Mouse (Mus musculus) intestine, embryonic 14.5 days (tissue): Measurements from ENCODE around the gene Gpc5. TPM values are rescaled to one million over a fixed set of nuclear protein-coding genes. Genes with fewer than 3 reads are reported as not detected.

ENCODE experiments used
- ATAC-seq: fragments of 200-750 bp; cut with Nextera tagmentation; replicated peaks from 2 replicates; pipeline ENCODE4 v1.8.0; 2017; ENCODE audit warnings: low read depth, moderate number of reproducible peaks, moderate TSS enrichment, moderate library complexity; ENCODE audit not compliant: low FRiP score, low TSS enrichment
- DNase-seq: peaks from one replicate; pipeline ENCODE4 v3.0.0-alpha.2; 2018; ENCODE audit warnings: low spot score
- H3K27ac ChIP-seq: fragments of 300-500 bp; sonication (generic); 2 replicates; pipeline ENCODE4 v1.5.1; 2014; ENCODE audit warnings: low read depth, mild to moderate bottlenecking, control low read depth
- H3K27me3 ChIP-seq: fragments of 300-500 bp; sonication (generic); replicated peaks from 2 replicates; pipeline ENCODE4 v1.6.1; 2014; ENCODE audit warnings: low read length, control low read depth; ENCODE audit not compliant: control insufficient read depth, insufficient read depth
- H3K36me3 ChIP-seq: fragments of 300-500 bp; sonication (generic); 2 replicates; pipeline ENCODE4 v1.6.1; 2014; ENCODE audit warnings: low read length, control low read depth; ENCODE audit not compliant: control insufficient read depth, insufficient read depth
- H3K4me1 ChIP-seq: fragments of 300-500 bp; sonication (generic); replicated peaks from 2 replicates; pipeline ENCODE4 v1.6.1; 2014; ENCODE audit warnings: low read length, control low read depth, mixed read lengths; ENCODE audit not compliant: control insufficient read depth, insufficient read depth
- H3K4me2 ChIP-seq: fragments of 300-500 bp; sonication (generic); 2 replicates; pipeline ENCODE4 v1.6.1; 2014; ENCODE audit warnings: low read length
- H3K4me3 ChIP-seq: fragments of 300-500 bp; sonication (generic); 2 replicates; pipeline ENCODE4 v1.5.1; 2014; ENCODE audit warnings: low read depth, low read length, control low read depth, mixed read lengths
- H3K9ac ChIP-seq: fragments of 300-500 bp; sonication (generic); 2 replicates; pipeline ENCODE4 v1.6.1; 2014; ENCODE audit warnings: mild to moderate bottlenecking, low read length
- H3K9me3 ChIP-seq: fragments of 300-500 bp; sonication (generic); 2 replicates; pipeline ENCODE4 v1.6.1; 2016; ENCODE audit warnings: low read length, control low read depth; ENCODE audit not compliant: control insufficient read depth
- WGBS: fragments of 180-500 bp; shearing (Covaris S2); extraction: QIAGEN DNeasy Blood & Tissue Kit; methylation state at CpG from one replicate; pipeline ENCODE4 v1.1.7; 2014; 5-methylcytosine and 5-hydroxymethylcytosine counted together
- polyA plus RNA-seq: library from polyadenylated mRNA; unstranded; fragments of >200 nt; fragmentation: Nextera tagmentation; extraction: Ambion mirVana; gene quantifications from 2 replicates; pipeline ENCODE4 v1.2.1, GENCODE M21; 2014

Gpc5 gene
- polyA plus RNA-seq, 1 experiment from 2014 or later, result 0.24 TPM

GRCm38 (mm10) chr14:115407309-115407930 lies 315.4 kb downstream of the Gpc5 start:
- Histone ChIP-seq H3K9me3 (no peaks in the 10 kb centered on the region), H3K9ac (no peak overlapping the region), H3K4me2 (no peak overlapping the region), H3K4me3 (no peak overlapping the region), H3K27me3 (no peaks in the 10 kb centered on the region), H3K27ac (no peak overlapping the region), H3K36me3 (no peaks in the 10 kb centered on the region), H3K4me1 (no peaks in the 10 kb centered on the region)
- WGBS, result 19% methylated on average over 2 of the region's 2 CpGs
- DNase-seq, result no peak
- ATAC-seq, result no peak

GRCm38 (mm10) chr14:115410881-115411280 lies 318.9 kb downstream of the Gpc5 start:
- Histone ChIP-seq H3K9ac (no peak overlapping the region), H3K4me2 (no peak overlapping the region), H3K27me3 (no peaks in the 10 kb centered on the region), H3K27ac (no peak overlapping the region), H3K4me1 (no peaks in the 10 kb centered on the region), H3K4me3 (no peak overlapping the region), H3K36me3 (no peaks in the 10 kb centered on the region), H3K9me3 (no peaks in the 10 kb centered on the region)
- WGBS, result 80% methylated on average over 1 of the region's 1 CpGs
- no peak for DNase-seq
- ATAC-seq, result no peak

GRCm38 (mm10) chr14:115411513-115412174 lies 319.6 kb downstream of the Gpc5 start:
- WGBS, result 73% methylated on average over 6 of the region's 6 CpGs

GRCm38 (mm10) chr14:115412821-115413220 lies 320.8 kb downstream of the Gpc5 start:
- Histone ChIP-seq H3K27ac (no peak overlapping the region), H3K4me3 (no peak overlapping the region), H3K36me3 (no peaks in the 10 kb centered on the region), H3K4me1 (no peaks in the 10 kb centered on the region), H3K4me2 (no peak overlapping the region), H3K27me3 (no peaks in the 10 kb centered on the region), H3K9ac (no peak overlapping the region), H3K9me3 (no peaks in the 10 kb centered on the region)
- WGBS, result 84% methylated on average over 3 of the region's 3 CpGs
- DNase-seq (no peak), ATAC-seq (no peak)

More at GRCm38 (mm10) chr14:115411513-115412174, 319.6 kb downstream of the Gpc5 start:
- Histone ChIP-seq H3K27ac (no peak overlapping the region), H3K36me3 (no peaks in the 10 kb centered on the region), H3K27me3 (no peaks in the 10 kb centered on the region), H3K4me3 (no peak overlapping the region), H3K9ac (no peak overlapping the region), H3K4me2 (no peak overlapping the region), H3K4me1 (no peaks in the 10 kb centered on the region), H3K9me3 (no peaks in the 10 kb centered on the region)
- ATAC-seq, result no peak
- no peak for DNase-seq

DNA sequence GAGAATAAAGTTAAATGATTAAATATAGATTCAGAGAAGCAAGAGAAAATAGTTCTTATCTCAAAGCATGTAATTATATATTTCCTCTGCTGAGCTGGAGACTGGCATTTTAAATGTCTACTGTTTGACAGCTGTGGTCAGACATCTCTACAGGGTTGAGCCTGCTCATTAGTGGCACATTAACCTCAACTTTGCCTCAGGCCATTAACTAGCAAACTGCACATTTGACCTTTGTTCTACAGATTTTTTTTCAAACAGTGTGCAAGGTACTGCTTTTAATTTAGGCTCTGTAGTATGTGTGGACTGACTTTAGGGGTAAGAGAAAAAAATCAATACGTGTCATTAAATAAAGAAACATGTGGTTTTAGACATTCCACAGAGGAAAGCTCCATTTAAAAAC lies 321.4 kb downstream of the Gpc5 start:
- Histone ChIP-seq H3K27ac (no peak overlapping the region), H3K27me3 (no peaks in the 10 kb centered on the region), H3K4me3 (no peak overlapping the region), H3K4me2 (no peak overlapping the region), H3K36me3 (no peaks in the 10 kb centered on the region), H3K9me3 (no peaks in the 10 kb centered on the region), H3K9ac (no peak overlapping the region), H3K4me1 (no peaks in the 10 kb centered on the region)
- no peak for DNase-seq
- no peak for ATAC-seq
- 71% methylated on average over 1 of the region's 1 CpGs for WGBS

GRCm38 (mm10) chr14:115414545-115414944 lies 322.5 kb downstream of the Gpc5 start:
- WGBS, result 65% methylated on average over 5 of the region's 5 CpGs
- Histone ChIP-seq H3K4me2 (no peak overlapping the region), H3K27me3 (no peaks in the 10 kb centered on the region), H3K4me1 (no peaks in the 10 kb centered on the region), H3K27ac (no peak overlapping the region), H3K9me3 (no peaks in the 10 kb centered on the region), H3K9ac (no peak overlapping the region), H3K4me3 (no peak overlapping the region), H3K36me3 (no peaks in the 10 kb centered on the region)
- ATAC-seq (no peak), DNase-seq (no peak)

DNA sequence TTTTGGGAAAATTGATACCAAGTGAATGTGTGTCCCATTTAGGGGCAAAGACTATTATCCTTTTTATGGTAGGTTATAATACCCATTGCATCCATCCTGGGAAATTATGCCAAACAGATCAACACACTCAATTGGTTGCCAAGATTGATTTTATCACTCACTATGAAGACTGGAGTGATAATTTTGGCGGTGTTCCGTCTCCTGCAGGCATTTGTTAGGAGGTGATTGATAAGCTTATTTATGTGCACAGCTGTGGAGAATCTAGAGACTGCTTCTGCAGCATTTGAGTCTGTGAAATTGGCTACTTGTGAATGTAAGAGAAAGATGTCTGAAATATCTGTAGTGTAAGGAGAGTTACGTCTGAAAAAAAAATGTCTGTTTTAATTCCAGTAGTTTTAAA lies 340.0 kb downstream of the Gpc5 start:
- Histone ChIP-seq H3K4me2 (no peak overlapping the region), H3K27me3 (no peaks in the 10 kb centered on the region), H3K9me3 (no peaks in the 10 kb centered on the region), H3K36me3 (no peaks in the 10 kb centered on the region), H3K4me1 (no peaks in the 10 kb centered on the region), H3K27ac (no peak overlapping the region), H3K4me3 (no peak overlapping the region), H3K9ac (no peak overlapping the region)
- no peak for DNase-seq
- ATAC-seq, result no peak
- 63% methylated on average over 3 of the region's 3 CpGs for WGBS

- no peak overlapping the region for H3K4me2 ChIP-seq
- no peaks in the 10 kb centered on the region for H3K4me1 ChIP-seq
- H3K27ac ChIP-seq, result no peak overlapping the region
- ATAC-seq (no peak), DNase-seq (no peak)
- no peak overlapping the region for H3K9ac ChIP-seq
- H3K27me3 ChIP-seq, result no peaks in the 10 kb centered on the region
- WGBS, result 80% methylated on average over 3 of the region's 3 CpGs
- no peaks in the 10 kb centered on the region for H3K36me3 ChIP-seq
- H3K9me3 ChIP-seq, result no peaks in the 10 kb centered on the region
- H3K4me3 ChIP-seq, result no peak overlapping the region
Measured at GRCm38 (mm10) chr14:115432368-115432767, 340.4 kb downstream of the Gpc5 start.

GRCm38 (mm10) chr14:115436617-115437016 lies 344.6 kb downstream of the Gpc5 start:
- H3K4me1 ChIP-seq, result no peaks in the 10 kb centered on the region

More at GRCm38 (mm10) chr14:115436617-115437016, 344.6 kb downstream of the Gpc5 start:
- H3K9me3 ChIP-seq, result no peaks in the 10 kb centered on the region
- no peak overlapping the region for H3K4me2 ChIP-seq
- 48% methylated on average over 2 of the region's 2 CpGs for WGBS
- H3K4me3 ChIP-seq, result no peak overlapping the region
- H3K9ac ChIP-seq, result no peak overlapping the region
- no peaks in the 10 kb centered on the region for H3K27me3 ChIP-seq
- no peaks in the 10 kb centered on the region for H3K36me3 ChIP-seq
- ATAC-seq (no peak), DNase-seq (no peak)
- H3K27ac ChIP-seq, result no peak overlapping the region
